18 mouse cellular contexts compared by ENCODE assay signal in the genomic region with DNA sequence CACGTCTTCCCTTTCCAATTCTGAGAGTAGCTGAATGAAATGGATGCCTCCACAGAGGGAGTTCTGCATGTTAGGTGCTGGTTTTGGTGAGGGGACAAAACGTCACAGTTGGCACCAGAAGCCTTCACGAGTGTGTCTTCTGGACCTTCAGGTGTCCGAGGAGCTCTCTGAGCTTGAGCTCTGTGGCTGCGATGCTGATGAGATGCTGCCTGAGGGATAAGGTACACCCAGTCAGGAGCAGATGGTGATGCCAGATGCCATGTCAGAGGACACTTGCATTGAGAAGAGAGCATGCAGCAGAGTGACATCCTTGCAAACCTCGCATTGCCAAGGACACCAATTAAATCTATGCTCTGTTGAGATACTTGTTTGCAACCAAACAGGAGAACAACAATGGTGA.
"Had no signal": no experiment of that assay in that cellular context is flagged by ENCODE, and none has a peak within 500 bp of the region (broad histone marks: within the 10 kb centered on the region; RNA-seq: fewer than 3 reads in every experiment).

No protein-coding gene starts in this region.

- DNase-seq: kidney, postnatal 14 days; kidney, postnatal 4 days; layer of hippocampus, adult 9-11 months; liver; lung, adult 18-20 months; lung, postnatal 10 days; lung, postnatal 36 days; midbrain, embryonic 14.5 days; right cerebral cortex, postnatal 14 days; right cerebral cortex, postnatal 4 days; thymus, postnatal 25 days had no signal

- H3K27ac ChIP-seq: limb, embryonic 10.5 days; limb, embryonic 13.5 days; liver, embryonic 12.5 days; liver, embryonic 15.5 days; lung, embryonic 15.5 days; stomach, postnatal 0 days had no signal

- H3K4me3 ChIP-seq: limb, embryonic 10.5 days; limb, embryonic 13.5 days; liver, embryonic 12.5 days; liver, embryonic 15.5 days; lung, embryonic 15.5 days; megakaryocyte, embryonic 14.5 days had no signal

- H3K27me3 ChIP-seq: limb, embryonic 13.5 days; liver, embryonic 12.5 days; liver, embryonic 15.5 days; lung, embryonic 15.5 days; megakaryocyte, embryonic 14.5 days had no signal

- H3K4me1 ChIP-seq: limb, embryonic 10.5 days; liver, embryonic 12.5 days; liver, embryonic 15.5 days; lung, embryonic 15.5 days; megakaryocyte, embryonic 14.5 days had no signal
